Mouse (Mus musculus) ovary, postnatal 14 days (tissue): Measurements from ENCODE around the gene Cbx4.

ENCODE experiments used
- DNase-seq: peaks from one replicate; pipeline ENCODE4 v3.0.0; 2022; ENCODE audit warnings: low spot score

Gene Cbx4

DNA sequence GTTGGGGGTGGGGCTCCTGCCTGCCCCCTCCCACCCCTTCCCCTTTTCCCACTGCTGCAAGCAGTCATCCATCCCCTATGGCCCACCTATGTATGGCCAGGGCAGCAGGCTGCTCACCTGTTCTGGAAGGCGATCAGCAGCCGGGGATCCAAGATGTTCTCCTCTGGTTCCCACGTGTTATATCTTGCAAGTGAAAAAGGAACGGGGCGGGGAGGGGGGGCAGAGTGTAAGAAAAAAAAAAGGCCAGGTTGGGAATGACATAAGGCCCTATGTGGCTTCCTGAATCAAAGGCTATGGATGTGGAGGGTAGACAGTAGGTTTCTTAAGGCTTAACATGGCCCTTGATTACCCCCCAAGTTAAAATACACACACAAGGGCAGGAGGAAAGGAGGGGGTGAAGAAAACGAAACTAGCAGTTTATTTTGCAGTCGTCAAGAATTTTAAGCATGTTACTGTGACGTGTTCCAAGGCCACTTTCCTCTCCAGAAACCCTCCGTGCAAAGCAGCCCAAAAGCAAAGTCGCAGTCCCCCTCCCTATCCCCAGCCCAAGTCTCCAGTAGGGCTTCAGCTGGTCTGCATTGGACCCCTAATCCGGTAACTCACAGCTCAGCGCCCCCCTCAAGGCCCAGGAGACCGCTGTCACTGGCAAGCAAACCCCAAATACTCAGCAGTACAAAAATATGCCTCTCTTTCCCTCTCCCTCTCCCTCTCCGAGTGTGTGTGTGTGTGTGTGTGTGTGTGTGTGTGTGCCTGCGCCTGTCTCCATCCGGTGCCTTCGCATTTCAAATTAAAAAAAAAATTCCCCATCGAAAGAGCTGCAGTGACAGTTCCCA lies 1.4 kb downstream of the Cbx4 start:
- DNase-seq = no peak

DNA sequence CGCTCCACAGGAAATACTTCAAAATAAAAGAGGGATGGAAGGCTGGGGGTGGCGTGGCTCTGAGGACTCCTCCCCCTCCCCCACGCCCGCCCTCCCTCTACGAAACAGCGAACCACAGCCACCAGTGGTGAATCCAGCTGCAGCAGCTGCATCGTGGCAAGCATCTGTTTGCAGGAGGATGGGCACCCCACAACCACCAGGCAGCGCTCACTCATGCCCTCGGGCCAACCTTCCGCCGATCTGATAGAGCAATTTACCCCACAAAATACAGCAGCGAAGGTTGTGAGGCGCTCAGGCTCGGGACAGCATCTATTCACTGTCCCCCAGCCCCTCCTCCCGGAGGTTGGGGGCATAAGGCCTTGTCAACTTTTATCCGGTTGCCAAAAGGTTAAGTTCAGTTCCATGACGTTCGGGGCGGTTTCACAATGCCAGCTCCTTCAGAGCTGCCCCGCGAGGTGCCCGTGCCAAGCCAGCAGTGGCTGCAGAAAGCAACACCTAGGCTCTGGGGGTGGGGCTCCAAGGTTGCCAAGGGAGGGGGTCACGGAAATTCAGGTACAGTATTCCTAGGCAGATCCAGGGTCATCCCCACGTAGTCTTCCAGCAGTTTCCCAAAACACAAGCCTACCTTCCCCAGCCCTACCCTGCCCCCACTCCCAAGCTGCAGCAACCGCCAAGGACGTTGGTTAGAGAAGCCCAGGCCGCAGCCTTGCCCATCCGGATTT lies 2.1 kb downstream of the Cbx4 start:
- DNase-seq = no peak

DNA sequence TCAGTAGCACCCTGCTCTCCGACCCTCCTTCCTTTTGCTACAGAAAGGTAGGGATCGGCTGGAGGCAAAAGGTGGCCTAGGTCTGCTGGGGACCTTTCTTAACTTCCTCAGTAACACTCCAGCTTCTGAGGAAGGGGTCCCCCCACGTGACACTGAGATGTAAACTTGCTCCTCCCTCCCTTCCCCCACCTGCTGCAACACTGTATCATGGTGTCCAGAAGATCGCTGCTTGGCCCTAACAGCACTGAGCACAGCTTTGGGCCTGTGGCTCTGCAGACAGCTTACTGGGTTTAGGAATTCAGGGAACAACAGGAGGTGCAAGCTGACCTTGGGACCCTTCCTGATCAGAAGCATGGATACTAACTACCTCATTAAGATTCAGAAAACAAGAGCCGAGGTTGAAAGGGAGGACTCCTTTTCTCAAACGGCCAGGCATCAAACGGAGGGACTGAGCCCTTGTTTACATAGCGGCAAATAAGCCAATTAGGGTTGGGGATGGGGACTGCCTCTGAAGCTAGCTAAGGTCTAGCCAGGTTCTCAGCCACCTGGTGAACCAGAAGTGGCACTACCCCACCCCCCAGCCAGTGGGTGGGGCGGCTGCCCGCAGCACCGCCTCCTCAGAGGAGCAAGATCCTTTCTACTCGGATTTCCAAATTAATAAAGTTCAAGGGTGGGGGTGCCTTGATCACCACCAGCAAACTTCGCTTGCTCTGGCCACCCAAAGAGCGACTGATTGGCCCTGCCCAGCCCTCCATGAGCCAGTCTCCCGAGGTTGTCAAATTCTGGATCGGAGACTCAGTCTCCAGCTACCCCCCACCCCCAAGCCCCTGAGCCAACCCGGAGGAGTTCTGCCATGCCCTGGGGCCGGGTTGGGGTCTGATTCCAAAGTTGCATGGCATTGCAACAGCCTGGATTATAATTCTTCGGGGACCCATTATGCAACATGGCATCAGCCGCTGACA lies 3.1 kb downstream of the Cbx4 start:
- no peak for DNase-seq

DNA sequence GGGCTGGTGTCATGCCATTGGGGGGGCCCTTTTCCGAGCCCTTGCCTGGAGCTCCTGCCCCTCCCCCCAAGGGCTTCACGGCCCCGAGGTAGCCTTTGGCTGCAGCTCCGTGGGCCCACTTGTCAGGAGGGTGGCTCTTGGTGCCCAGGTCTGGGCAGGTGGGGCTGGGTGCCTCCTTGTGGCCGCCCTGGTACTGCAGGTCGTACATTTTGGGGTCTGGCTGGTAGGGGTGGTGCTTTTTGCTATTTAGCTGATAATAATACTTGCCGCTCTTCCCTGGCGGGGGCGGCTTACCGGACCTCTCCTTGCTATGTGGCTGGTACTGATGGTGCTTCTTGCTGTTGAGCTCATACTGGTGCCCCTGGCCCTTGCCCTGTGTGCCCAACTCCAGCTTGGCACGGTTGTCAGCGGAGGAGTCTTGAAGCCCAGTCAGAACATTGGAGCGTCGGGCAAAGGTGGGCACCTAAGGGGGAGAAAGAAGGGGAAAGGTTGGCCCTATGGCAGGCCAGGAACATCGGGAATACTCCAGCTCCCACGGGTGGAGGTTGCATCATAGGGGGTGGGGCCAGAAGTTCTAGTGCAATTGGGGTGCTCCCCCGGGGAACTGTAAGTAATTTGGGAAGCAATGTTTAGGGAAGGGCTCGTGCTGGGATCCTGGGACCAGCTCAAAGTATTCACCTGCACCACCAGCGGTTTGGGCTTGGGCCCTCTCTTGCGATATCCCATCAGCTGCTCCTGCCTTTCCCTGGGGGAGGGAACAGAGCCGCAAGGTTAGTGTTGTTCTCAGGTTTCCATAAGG lies 4.0 kb downstream of the Cbx4 start:
- no peak for DNase-seq

DNA sequence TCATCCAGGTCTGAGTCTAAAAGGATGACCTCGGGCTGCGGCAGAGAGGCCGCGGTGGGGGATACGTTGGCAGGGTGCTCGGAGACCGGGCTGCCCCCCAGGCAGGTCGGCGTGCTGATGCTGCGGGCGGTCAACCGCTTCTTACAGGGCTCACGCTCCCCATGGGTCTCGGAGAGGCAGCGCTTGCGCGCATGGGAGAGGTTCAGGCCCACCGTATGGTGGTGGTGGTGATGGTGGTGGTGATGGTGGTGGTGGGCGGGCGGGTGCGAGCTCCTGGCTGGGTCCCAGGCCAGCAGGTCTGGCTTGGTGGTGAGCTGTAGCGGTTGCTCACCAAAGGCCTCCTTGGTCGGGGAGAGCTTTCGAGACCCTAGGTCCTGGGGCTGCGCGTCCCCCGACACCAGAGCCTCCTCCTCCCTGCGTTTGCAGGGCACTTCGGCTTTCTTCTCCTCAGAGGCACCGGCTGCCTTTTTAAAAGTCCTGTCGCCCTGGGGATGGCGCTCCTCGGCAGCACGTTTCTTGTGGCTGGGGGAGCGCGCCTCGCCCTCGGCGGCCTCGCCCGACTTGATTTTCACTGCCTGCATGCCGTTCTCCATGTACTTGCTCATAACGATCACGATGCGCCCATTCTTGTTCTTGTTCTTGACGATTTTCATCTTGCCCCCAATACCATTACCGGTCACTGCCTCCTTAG lies 4.7 kb downstream of the Cbx4 start:
- no peak for DNase-seq

DNA sequence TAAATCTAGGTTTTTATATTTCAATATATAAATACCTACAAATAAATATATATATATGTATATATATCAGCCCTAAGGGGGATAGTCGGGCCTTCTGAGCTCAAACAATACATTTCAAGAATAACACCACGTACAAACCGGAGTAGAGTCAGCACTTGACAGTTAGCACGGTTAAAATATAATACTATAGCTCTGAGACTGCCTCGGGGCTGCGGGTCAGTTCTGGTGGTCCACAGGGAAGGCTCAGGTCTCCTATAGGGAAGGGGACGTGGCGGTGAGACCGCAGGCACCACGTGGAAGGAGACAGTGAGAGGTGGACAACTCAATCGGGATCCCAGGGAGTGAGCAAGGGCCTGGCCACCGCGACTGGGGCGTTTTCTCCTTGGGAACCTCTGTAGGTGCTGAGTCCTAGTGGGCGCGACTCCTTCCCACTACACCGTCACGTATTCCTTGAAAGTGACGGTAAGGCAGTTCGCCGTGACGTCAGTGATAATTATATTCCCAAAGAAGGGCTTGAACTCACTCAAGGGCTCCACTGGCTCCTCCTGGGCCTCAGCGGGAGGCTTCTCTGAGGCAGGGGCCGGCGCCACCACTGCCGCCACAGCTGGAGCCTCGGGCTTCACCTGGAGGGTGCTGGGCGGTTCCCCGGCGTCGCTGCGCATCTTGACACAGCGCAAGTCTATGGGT lies 5.4 kb downstream of the Cbx4 start:
- DNase-seq = no peak

DNA sequence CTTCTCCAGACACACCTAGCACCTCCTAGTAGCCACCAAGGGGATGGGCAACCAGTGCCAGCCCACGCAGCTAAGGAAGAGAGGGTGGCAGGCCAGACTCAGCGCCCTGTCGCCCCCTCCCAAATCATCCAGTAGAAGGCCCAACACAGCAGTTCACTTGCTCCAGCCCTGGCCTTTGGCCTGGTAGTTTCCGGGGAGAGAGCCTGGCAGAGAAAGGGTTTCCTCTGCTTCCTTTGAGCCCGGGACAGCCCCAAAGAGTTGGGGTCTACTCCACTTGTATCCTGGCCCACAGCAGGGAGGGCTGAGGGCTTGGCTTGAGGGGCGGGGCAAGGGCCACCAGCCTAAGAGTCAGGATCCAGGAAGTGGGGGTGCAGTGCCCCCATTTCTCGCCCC lies 6.6 kb downstream of the Cbx4 start:
- DNase-seq = no peak

DNA sequence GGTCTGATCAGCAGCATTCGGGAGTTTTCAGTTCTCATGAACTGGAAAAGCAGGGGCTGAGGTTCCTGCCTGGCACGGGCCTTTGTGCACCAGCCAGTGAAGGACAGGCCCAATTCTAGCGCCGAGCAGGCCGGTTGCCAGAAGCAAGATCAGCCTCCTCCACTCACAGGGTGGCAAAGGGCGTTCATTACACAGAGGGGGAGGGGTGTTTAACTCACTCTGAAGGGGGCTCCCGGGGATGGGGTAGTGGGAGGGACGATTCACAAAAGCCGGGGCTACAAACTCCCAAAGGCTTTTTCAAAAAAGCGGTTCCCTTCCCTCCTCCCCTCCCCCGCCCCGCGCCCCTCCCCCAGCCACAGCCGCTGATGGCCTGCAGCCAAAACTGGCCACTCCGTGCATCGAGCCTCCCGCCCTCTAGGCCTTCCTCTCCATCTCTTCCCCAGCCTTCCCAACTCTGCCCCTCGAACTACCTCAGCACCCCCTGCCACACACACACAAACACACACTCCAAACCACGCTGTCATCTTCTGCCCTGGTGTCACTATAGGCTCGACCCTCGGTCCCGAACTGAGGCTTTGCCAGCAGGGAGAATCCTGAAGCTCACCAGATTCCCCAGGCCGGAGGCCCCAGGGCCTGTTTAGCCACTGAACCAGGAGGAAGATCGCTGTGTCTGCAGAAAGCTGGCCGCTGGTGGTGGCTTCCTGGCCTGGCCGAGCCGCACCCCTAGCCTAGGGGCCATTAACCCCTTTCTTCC lies 7.2 kb downstream of the Cbx4 start:
- DNase-seq = no peak

DNA sequence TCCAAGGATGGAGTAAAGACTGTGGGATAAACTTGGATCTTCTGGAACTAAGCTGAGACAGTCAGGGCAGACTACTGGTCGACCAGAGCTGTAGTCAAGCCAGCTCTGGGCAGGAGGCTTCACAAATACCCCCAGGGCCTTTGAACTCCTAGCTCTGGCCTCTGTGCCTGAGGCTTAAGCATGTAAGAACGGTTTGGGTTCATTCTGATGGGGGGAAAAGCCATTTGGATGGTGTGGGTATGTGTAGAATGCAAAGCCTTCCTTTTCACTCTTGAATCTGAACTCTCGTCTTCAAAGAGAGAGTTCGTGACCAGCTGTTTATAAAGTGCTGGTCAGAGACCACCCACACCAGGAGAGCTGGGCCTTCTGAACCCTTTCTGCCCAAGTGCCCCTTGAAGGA lies 8.3 kb downstream of the Cbx4 start:
- no peak for DNase-seq

DNA sequence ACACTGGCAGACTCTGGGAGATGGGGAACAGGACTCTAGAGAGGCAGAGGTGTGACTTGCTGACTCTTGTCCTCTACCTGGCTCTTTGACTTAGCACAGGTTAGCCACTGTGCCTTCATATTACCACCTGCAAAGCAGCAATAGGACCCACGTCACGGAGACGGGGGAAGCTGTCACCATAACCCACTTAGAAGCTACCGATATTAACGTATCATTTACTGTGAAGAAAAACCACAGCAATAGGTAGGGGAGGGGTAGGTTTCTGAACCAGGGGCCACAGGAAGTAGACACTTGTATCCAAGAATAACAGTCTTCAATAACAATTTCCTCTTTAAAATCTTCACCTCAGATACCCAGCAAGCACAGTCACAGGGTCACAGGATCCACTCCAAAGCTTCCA lies 10.2 kb downstream of the Cbx4 start:
- DNase-seq = no peak

DNA sequence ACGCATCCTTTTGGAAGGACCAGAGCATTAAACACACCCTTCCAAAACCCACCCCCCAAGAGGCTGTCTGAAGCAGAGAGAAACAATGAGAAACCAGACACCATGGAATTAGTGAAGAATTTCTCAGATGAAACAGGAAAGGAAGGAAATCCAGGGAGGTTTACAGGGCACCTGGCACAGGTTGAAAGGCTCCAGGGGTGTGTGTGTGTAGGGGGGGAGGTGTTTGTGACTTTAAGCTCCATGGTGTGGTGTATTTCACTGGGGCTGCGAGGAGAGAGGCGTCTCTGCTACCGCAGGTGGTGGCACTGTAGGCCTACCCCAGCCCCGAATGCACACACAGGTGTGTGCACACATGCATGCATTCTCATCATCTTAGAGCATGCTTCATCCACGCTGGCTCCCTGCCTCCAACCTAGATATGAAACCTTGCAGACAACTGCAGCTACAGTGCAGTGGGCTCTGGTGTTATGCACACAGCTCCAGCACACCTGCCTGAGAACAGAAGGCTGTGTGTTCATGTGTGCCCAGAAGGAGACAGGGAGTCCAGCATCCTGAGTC lies 12.1 kb downstream of the Cbx4 start:
- no peak for DNase-seq

DNA sequence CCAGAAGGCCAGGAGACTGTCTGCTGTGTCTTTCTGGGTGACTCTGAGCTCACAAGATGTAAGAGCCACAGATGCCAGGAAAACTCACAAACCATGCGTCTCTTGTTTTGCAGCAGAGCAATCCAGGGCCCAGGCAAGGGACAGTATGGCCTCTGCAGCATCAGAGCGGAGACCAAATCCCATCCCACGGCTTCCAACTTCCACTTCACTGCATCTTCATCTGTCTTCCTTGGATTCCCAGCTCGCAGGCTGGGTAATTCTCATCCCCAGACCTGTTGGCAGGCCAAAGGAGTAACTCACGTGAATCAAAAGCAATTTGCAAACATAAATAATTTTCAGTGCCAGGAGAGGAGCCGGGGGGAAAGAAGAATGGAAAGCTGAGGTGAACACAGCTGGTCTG lies 13.0 kb downstream of the Cbx4 start:
- DNase-seq = no peak

DNA sequence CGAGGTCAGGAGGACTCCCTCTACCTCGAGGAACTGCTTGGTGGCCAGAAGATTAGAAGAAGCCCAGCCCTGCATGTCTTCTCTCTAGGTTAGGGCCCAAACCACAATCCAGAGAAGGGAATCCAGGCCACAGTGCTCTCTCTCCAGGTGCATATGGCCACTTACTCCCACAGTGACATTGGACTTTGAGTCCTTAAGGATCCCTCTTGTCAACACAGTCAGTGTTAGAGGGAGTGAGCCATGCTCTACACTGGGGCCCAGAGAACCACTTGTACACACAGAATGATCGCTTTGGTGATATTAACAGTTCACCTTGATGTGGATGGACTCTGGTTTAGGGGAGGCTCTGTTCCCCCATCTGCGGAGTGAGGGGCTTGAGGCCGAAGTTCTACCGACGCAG lies 13.8 kb downstream of the Cbx4 start:
- DNase-seq = no peak

DNA sequence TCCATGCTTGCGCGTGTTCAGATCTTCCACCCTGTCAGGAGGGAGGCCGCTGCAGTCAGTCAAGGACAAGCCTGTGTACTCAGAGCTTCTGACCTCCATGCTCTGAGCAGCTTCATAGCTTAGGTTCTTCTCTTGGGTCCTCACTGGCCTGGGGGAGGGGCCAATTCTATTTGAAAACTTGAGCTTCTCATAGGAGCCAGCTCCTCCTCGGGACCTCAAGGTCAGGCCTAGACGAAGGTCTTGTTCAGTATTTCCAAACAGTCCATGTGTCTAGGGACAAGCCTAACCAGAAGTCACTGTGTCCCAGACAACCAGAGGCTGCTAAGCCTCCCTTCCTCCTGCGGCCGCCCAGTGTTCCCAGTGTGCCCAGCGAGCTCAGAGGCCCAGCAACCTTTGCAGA lies 19.2 kb downstream of the Cbx4 start:
- DNase-seq = no peak

DNA sequence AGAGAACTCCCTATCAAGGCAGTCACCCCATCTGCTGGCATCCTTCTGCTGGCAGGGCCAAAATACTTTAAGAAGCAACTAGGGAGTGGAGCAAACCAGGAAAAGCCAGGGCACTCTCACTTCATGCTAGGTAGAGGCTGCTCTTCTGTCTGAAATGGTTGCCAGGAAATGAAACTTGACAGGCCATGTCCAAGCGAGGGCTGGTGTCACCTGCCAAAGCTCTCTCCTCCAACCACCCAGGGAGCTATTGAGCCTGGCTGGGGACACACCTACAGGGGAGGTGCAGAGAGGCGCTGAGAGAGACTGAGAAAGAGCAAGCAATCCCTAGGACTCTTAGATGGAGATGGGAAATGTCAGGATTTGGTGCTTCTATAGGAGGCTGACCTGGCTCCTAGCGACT lies 26.8 kb downstream of the Cbx4 start:
- no peak for DNase-seq

DNA sequence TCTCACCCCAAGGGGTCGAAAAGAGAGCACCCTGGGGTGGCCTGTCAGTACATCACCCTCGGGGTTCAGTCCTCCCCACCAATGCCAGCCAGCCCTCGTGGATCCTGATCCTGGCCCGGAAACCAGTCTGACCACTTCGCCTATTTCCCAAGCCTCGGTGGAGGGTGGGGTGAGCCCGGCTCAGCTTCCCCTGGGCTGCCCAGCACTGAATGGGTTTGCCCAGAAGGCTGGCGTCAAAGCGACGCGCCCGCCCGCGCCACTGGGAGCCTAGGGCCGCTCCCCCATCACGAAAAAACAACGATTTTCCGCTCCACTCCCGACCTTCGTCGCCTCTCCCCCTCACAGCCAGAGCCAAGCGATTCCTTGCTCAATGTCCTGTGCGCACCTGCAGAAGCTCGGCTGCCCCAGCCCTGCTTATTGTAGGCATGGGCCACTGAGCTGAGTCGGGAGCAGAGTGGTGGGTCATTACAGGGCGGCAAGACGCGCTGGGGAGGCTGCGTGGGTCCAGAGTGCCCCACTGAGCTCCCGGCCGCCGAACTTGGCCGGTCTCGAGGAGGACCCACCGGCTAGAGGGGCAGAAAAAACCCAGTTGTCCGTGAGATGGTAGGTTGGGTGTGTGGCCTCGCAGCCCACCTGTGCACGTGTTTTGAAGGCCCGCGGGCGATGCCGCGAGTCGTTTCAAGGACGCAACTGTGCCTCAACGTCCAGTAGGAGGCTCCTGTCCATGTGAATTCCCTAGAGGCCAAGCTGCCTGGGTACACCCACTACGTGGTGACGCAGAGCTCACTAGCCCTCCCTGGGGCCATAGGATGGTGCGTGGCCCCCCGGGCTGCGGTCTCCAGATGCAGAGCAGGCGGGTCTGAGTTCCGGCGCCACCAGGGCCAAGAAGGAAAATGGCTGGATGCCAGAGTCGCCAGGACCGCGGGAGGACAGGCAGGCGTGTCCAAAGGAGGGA lies 27.7 kb downstream of the Cbx4 start:
- DNase-seq = no peak

DNA sequence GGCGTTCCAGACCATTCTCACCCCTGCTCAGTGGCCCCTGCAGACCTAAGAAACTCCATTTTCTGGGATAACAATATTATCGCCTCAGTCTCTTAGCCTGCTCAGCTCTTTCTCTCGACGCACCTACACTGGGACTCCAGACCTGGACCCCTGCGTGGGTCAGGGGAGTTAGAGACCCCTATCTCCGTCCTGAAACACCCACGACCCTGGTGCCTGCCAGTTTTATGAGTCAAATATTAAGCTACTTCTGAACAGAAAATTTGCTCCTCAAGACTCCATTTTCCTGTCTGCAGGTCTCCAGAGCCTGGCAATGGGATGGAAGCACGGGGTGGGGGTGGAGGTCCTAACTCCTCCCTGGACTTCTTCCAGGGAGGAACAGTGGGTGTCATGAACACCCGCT lies 28.7 kb downstream of the Cbx4 start:
- no peak for DNase-seq
